Mouse (Mus musculus): Measurements from ENCODE around the gene Prkg2.

Prkg2 gene

DNA sequence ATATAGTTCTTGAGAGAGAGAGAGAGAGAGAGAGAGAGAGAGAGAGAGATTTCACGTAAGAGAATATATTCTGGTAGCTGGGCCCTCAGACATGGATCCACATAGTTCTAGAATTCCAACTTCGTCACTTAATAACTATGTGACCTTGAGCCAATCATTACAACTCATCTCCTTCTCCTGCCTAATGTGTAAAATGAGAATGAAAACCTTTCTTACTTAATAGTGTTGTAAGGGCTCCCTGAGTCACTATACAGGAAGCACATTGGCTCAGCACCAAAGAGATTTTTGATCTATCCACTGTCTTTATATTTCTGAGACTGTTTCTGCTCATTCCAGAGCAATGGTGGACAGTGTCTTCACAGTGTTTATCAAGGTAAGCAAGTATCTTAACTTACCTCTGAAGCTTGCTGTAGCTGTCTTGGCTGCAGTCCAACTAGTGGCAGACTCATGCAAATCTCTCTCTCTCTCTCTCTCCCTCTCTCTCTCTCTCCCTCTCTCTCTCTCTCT, 146.6 kb downstream of the Prkg2 start:
- DNase-seq, result no peak

DNA sequence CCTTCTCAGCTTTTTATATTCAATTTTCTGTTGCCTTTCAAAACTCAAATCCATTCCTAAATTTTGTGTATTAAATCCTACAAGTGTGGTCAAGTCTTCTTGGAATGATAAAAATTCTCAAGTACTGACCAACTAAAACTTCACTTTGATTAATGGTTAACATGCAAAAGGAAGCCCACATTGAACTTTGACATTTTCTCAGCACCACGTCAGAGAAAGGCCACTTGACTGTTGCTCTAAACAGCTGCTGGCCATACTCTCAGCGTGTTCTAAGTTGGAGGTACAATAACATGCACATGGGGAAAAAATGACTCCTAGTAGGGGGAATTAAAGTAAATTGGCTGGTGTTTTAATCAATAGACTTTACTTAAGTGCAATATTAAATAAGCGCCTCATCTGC, 155.1 kb downstream of the Prkg2 start:
- no peak for DNase-seq
